In the genomic region with DNA sequence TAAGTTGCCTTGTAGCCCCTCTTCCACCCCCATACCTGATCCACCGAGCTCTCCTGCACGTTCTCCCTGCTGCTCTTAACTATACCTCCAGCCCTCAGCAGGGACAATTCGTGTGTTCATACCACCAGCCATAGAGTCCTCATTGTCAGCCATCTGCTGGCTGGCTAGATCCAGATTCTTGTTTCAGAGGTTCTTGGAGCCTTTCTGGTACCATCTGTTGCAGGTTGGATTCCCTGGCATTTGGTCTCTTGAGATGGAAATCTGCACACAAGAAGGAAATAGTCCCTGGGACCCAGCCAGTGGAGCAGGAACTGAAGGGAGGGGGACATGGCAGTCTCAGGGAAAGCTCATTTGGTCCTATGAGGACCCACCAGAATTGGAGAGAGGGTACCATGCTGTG, we compare ENCODE assay signal across 14 mouse cellular contexts. TPM values are rescaled to one million over a fixed set of nuclear protein-coding genes. Genes with fewer than 3 reads are reported as not detected.
DNase-seq lines count a peak whose midpoint lies in the region; ATAC-seq lines count a peak whose summit lies in the region.
"Had no signal": no experiment of that assay in that cellular context is flagged by ENCODE, and none has a peak within 500 bp of the region (broad histone marks: within the 10 kb centered on the region; RNA-seq: fewer than 3 reads in every experiment).

No protein-coding gene starts in this region.

- H3K36me3 ChIP-seq in neural tube, embryonic 15.5 days = no peaks in the 10 kb centered on the region
- H3K36me3 ChIP-seq: intestine, embryonic 15.5 days; limb, embryonic 15.5 days; midbrain, embryonic 12.5 days had no signal

- peak; percentile 46; the same call in 1 of the 2 replicates for ATAC-seq in cerebellum, adult (ENCODE audit: insufficient number of reproducible peaks, low FRiP score, low TSS enrichment)
- ATAC-seq in neural tube, embryonic 15.5 days (ENCODE audit: low FRiP score) = no peak
- ATAC-seq: intestine, embryonic 15.5 days had no signal

- H3K9me3 ChIP-seq in neural tube, embryonic 15.5 days (replicated peaks) = no peaks in the 10 kb centered on the region
- H3K9me3 ChIP-seq: intestine, embryonic 15.5 days; limb, embryonic 15.5 days; midbrain, embryonic 12.5 days had no signal

- no peaks in the 10 kb centered on the region for H3K4me1 ChIP-seq in neural tube, embryonic 15.5 days
- H3K4me1 ChIP-seq: limb, embryonic 15.5 days; midbrain, embryonic 12.5 days had no signal

- no peak overlapping the region for H3K4me2 ChIP-seq in neural tube, embryonic 15.5 days
- H3K4me2 ChIP-seq: intestine, embryonic 15.5 days; limb, embryonic 15.5 days; midbrain, embryonic 12.5 days had no signal

- H3K27ac ChIP-seq in neural tube, embryonic 15.5 days (replicated peaks) = no peak overlapping the region
- H3K27ac ChIP-seq: intestine, embryonic 15.5 days; limb, embryonic 15.5 days; midbrain, embryonic 12.5 days had no signal

- 70% methylated on average over 3 of the region's 3 CpGs for WGBS in neural tube, embryonic 15.5 days

- no peaks in the 10 kb centered on the region for H3K27me3 ChIP-seq in neural tube, embryonic 15.5 days (replicated peaks)
- H3K27me3 ChIP-seq: intestine, embryonic 15.5 days; limb, embryonic 15.5 days had no signal

- H3K4me3 ChIP-seq in neural tube, embryonic 15.5 days (replicated peaks) = no peak overlapping the region
- H3K4me3 ChIP-seq: intestine, embryonic 15.5 days; limb, embryonic 15.5 days; midbrain, embryonic 12.5 days had no signal

- DNase-seq in cerebellum, postnatal 4 days (ENCODE audit: low spot score in 2 of 2) = no peak
- DNase-seq in cerebellum, adult 9-10 months = peak; percentile 89
- DNase-seq in layer of hippocampus, adult 9-11 months = peak; percentile 65
- peak; percentile 59 to 80 for DNase-seq in right cerebral cortex, postnatal 10 days (ENCODE audit: low spot score in 2 of 2)
- no peak for DNase-seq in spleen, postnatal 36 days (ENCODE audit: low spot score in 2 of 2)
- no peak for DNase-seq in lung, postnatal 36 days
- DNase-seq: adrenal gland, postnatal 25 days; heart, postnatal 14 days; kidney, postnatal 36 days had no signal

- no peak overlapping the region for H3K9ac ChIP-seq in neural tube, embryonic 15.5 days (replicated peaks)
- H3K9ac ChIP-seq: intestine, embryonic 15.5 days; limb, embryonic 15.5 days; midbrain, embryonic 12.5 days had no signal

RNA-seq across cellular contexts. Expression of a gene that starts 39.1 kb away (rescaled TPM):
- 96.8 and 132 TPM in 2 replicates for polyA plus RNA-seq in neural tube, embryonic 15.5 days (2015; fragmentation: Nextera tagmentation; extraction: Ambion mirVana)

Comparison
In these comparisons a context has a peak if more than half of its experiments do, and no peak if none do; other contexts are left out.
1. DNase-seq: peak in cerebellum, adult 9-10 months (single experiment), layer of hippocampus, adult 9-11 months (single experiment) and right cerebral cortex, postnatal 10 days (2 of 2); none in cerebellum, postnatal 4 days (0 of 2), spleen, postnatal 36 days (0 of 2) and lung, postnatal 36 days (single experiment).